Mouse (Mus musculus) heart, embryonic 10.5 days (tissue): ENCODE results near the gene Mars2. TPM values are rescaled to one million over a fixed set of nuclear protein-coding genes. Genes with fewer than 3 reads are reported as not detected.
A peak's percentile ranks its signal among the peaks of the same experiment; 100 is the strongest.

Source experiments
- DNase-seq: peaks from one replicate; pipeline ENCODE4 v3.0.0-alpha.2; 2017; ENCODE audit warnings: low spot score
- H3K27ac ChIP-seq: fragments of 300-500 bp; sonication (generic); 2 replicates; pipeline ENCODE4 v1.5.1; 2016; ENCODE audit warnings: mild to moderate bottlenecking
- H3K27me3 ChIP-seq: fragments of 300-500 bp; sonication (generic); 2 replicates; pipeline ENCODE4 v1.6.1; 2016; ENCODE audit warnings: mild to moderate bottlenecking; ENCODE audit not compliant: poor library complexity, insufficient read depth, severe bottlenecking
- H3K36me3 ChIP-seq: fragments of 300-500 bp; sonication (generic); 2 replicates; pipeline ENCODE4 v1.6.1; 2016; ENCODE audit warnings: mild to moderate bottlenecking, moderate library complexity
- H3K4me1 ChIP-seq: fragments of 300-500 bp; sonication (generic); 2 replicates; pipeline ENCODE4 v1.6.1; 2016; ENCODE audit warnings: mild to moderate bottlenecking
- H3K4me3 ChIP-seq: fragments of 300-500 bp; sonication (generic); 2 replicates; pipeline ENCODE4 v1.5.1; 2016; ENCODE audit warnings: mild to moderate bottlenecking, moderate library complexity
- H3K9me3 ChIP-seq: fragments of 300-500 bp; sonication (generic); 2 replicates; pipeline ENCODE4 v1.6.1; 2016; ENCODE audit warnings: mild to moderate bottlenecking, moderate library complexity
- WGBS: fragments of 180-500 bp; shearing (Covaris S2); methylation state at CpG from one replicate; pipeline ENCODE4 v1.1.7; 2016; 5-methylcytosine and 5-hydroxymethylcytosine counted together
- polyA plus RNA-seq: library from polyadenylated mRNA; unstranded; fragments of >200 nt; fragmentation: Nextera tagmentation; extraction: Ambion mirVana; gene quantifications from 2 replicates; pipeline ENCODE4 v1.2.1, GENCODE M21; 2016

The Mars2 gene
- 3.6 and 4.0 TPM in 2 replicates for polyA plus RNA-seq

- peaks cover 18% of the 10 kb centered on the region for H3K4me1 ChIP-seq
- H3K27me3 ChIP-seq, result no peaks in the 10 kb centered on the region
- WGBS, result under 1% methylated on average over 82 of the region's 82 CpGs
- no peaks in the 10 kb centered on the region for H3K36me3 ChIP-seq
- peak within 1 kb of the TSS; percentile 93 for H3K4me3 ChIP-seq
- peak; percentile 98 for DNase-seq
- H3K27ac ChIP-seq, result peak within 1 kb of the TSS; percentile 87
- no peaks in the 10 kb centered on the region for H3K9me3 ChIP-seq
Observed at GRCm38 (mm10) chr1:55236890-55237642, at the start of gene Mars2. Mars2 (plus strand) TSS chr1:55237177.

GRCm38 (mm10) chr1:55192015-55192414 is 45.0 kb upstream of the Mars2 start:
- H3K27me3 ChIP-seq, result no peaks in the 10 kb centered on the region
- H3K4me3 ChIP-seq, result peak overlapping the region; percentile 45; the same call in 1 of the 2 replicates
- H3K36me3 ChIP-seq, result no peaks in the 10 kb centered on the region
- no peak for DNase-seq
- peaks cover 30% of the 10 kb centered on the region for H3K4me1 ChIP-seq
- peak overlapping the region; percentile 72 for H3K27ac ChIP-seq
- H3K9me3 ChIP-seq, result no peaks in the 10 kb centered on the region
- WGBS, result 27% methylated on average over 8 of the region's 8 CpGs

GRCm38 (mm10) chr1:55192824-55193223 is 44.2 kb upstream of the Mars2 start:
- Histone ChIP-seq H3K4me1 (peaks cover 30% of the 10 kb centered on the region), H3K27me3 (no peaks in the 10 kb centered on the region), H3K4me3 (no peak overlapping the region), H3K9me3 (no peaks in the 10 kb centered on the region), H3K36me3 (no peaks in the 10 kb centered on the region), H3K27ac (peak overlapping the region; percentile 64)
- DNase-seq, result no peak
- WGBS, result 40% methylated on average over 3 of the region's 3 CpGs

- 45% methylated on average over 2 of the region's 2 CpGs for WGBS
Observed at GRCm38 (mm10) chr1:55193316-55193715, 43.7 kb upstream of the Mars2 start.

GRCm38 (mm10) chr1:55194064-55194915 is 42.7 kb upstream of the Mars2 start:
- H3K4me1 ChIP-seq, result peaks cover 35% of the 10 kb centered on the region
- no peaks in the 10 kb centered on the region for H3K27me3 ChIP-seq
- no peaks in the 10 kb centered on the region for H3K9me3 ChIP-seq
- H3K4me3 ChIP-seq, result no peak overlapping the region
- no peak for DNase-seq
- WGBS, result 53% methylated on average over 19 of the region's 19 CpGs
- peak overlapping the region; percentile 64 for H3K27ac ChIP-seq
- H3K36me3 ChIP-seq, result no peaks in the 10 kb centered on the region

More at GRCm38 (mm10) chr1:55193316-55193715, 43.7 kb upstream of the Mars2 start:
- DNase-seq, result no peak
- Histone ChIP-seq H3K27me3 (no peaks in the 10 kb centered on the region), H3K4me1 (peaks cover 30% of the 10 kb centered on the region), H3K36me3 (no peaks in the 10 kb centered on the region), H3K4me3 (no peak overlapping the region), H3K9me3 (no peaks in the 10 kb centered on the region), H3K27ac (peak overlapping the region; percentile 64)

- no peaks in the 10 kb centered on the region for H3K27me3 ChIP-seq
- 68% methylated on average over 4 of the region's 4 CpGs for WGBS
- H3K27ac ChIP-seq, result no peak overlapping the region
- no peak for DNase-seq
- no peak overlapping the region for H3K4me3 ChIP-seq
- H3K9me3 ChIP-seq, result no peaks in the 10 kb centered on the region
- H3K36me3 ChIP-seq, result no peaks in the 10 kb centered on the region
- peaks cover 35% of the 10 kb centered on the region for H3K4me1 ChIP-seq
Observed at GRCm38 (mm10) chr1:55195021-55195420, 42.0 kb upstream of the Mars2 start.

GRCm38 (mm10) chr1:55196327-55197003 is 40.5 kb upstream of the Mars2 start:
- Histone ChIP-seq H3K27me3 (no peaks in the 10 kb centered on the region), H3K27ac (no peak overlapping the region), H3K4me3 (no peak overlapping the region), H3K9me3 (no peaks in the 10 kb centered on the region), H3K4me1 (peaks cover 35% of the 10 kb centered on the region), H3K36me3 (no peaks in the 10 kb centered on the region)
- DNase-seq, result no peak
- 53% methylated on average over 6 of the region's 6 CpGs for WGBS

GRCm38 (mm10) chr1:55198719-55199118 is 38.3 kb upstream of the Mars2 start:
- H3K27ac ChIP-seq, result peak overlapping the region; percentile 29; the same call in 1 of the 2 replicates
- no peaks in the 10 kb centered on the region for H3K9me3 ChIP-seq
- H3K36me3 ChIP-seq, result no peaks in the 10 kb centered on the region
- no peak overlapping the region for H3K4me3 ChIP-seq
- no peak for DNase-seq
- WGBS, result 22% methylated on average over 3 of the region's 3 CpGs
- H3K27me3 ChIP-seq, result no peaks in the 10 kb centered on the region
- H3K4me1 ChIP-seq, result peaks cover 32% of the 10 kb centered on the region; the same call in 1 of the 2 replicates

- no peaks in the 10 kb centered on the region for H3K36me3 ChIP-seq
- peaks cover 14% of the 10 kb centered on the region; the same call in 1 of the 2 replicates for H3K4me1 ChIP-seq
- no peaks in the 10 kb centered on the region for H3K9me3 ChIP-seq
- WGBS, result 71% methylated on average over 18 of the region's 18 CpGs
- peak overlapping the region; percentile 44; the same call in 1 of the 2 replicates for H3K27ac ChIP-seq
- no peak overlapping the region for H3K4me3 ChIP-seq
- H3K27me3 ChIP-seq, result no peaks in the 10 kb centered on the region
- no peak for DNase-seq
Observed at GRCm38 (mm10) chr1:55201850-55202752, 34.9 kb upstream of the Mars2 start.

- Histone ChIP-seq H3K36me3 (no peaks in the 10 kb centered on the region), H3K27ac (no peak overlapping the region), H3K27me3 (no peaks in the 10 kb centered on the region), H3K9me3 (no peaks in the 10 kb centered on the region), H3K4me1 (peaks cover 28% of the 10 kb centered on the region; the same call in 1 of the 2 replicates), H3K4me3 (no peak overlapping the region)
- 61% methylated on average over 5 of the region's 5 CpGs for WGBS
- no peak for DNase-seq
Observed at GRCm38 (mm10) chr1:55205808-55206327, 31.1 kb upstream of the Mars2 start.

- no peaks in the 10 kb centered on the region for H3K9me3 ChIP-seq
- no peaks in the 10 kb centered on the region for H3K36me3 ChIP-seq
- H3K4me1 ChIP-seq, result peaks cover 21% of the 10 kb centered on the region; the same call in 1 of the 2 replicates
- 88% methylated on average over 6 of the region's 6 CpGs for WGBS
- no peak for DNase-seq
- H3K4me3 ChIP-seq, result no peak overlapping the region
- H3K27ac ChIP-seq, result no peak overlapping the region
- no peaks in the 10 kb centered on the region for H3K27me3 ChIP-seq
Observed at GRCm38 (mm10) chr1:55207561-55207960, 29.4 kb upstream of the Mars2 start.
